Mouse (Mus musculus): ENCODE measurements around the gene Gm10961. TPM values are rescaled to one million over a fixed set of nuclear protein-coding genes. Genes with fewer than 3 reads are reported as not detected.
"Not testable (repeated sequence)": the region's sequence is repeated elsewhere in the genome, so short reads cannot be mapped to it uniquely, and the experiment has no call there.

The Gm10961 gene
- polyA plus RNA-seq, 1 experiment from 2014 or later, result not detected

DNA sequence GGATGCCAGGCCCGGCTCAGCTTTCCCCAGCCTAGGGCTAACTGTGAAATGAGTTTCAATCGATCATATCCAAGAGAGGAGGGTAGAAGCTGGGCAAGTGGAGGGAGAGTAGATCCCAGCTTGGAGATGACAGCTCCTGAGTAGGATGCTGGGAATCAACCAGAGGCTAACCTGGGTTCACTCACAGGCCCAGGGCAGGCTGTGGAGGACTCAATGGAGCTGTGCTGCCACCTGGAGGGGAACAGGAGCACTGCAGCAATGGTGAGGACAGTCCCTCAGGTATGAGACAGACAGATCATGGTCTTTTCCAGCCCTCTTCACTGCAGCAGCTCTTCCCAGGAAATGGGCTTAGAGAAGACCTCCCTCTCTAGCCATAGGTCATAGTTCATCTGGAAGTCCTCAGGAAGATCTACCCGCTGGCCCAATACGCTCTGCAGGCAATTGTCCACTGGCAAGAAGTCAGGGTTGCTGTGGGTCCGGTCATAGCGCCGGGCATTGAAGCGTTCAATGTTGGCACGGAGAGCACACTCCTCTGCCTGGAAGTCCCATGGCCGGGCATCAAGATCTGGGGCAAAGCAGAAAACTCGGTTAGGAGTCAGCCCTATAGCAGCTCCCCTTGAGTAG, 18.1 kb upstream of the Gm10961 start:
- DNase-seq (ENCODE audit: low spot score), result peak; percentile 60

GRCm38 (mm10) chr3:107617800-107618199, 13.3 kb upstream of the Gm10961 start:
- DNase-seq (ENCODE audit: low spot score), result no peak

GRCm38 (mm10) chr3:107619911-107620310, 11.2 kb upstream of the Gm10961 start:
- no peak for DNase-seq (ENCODE audit: low spot score)

DNA sequence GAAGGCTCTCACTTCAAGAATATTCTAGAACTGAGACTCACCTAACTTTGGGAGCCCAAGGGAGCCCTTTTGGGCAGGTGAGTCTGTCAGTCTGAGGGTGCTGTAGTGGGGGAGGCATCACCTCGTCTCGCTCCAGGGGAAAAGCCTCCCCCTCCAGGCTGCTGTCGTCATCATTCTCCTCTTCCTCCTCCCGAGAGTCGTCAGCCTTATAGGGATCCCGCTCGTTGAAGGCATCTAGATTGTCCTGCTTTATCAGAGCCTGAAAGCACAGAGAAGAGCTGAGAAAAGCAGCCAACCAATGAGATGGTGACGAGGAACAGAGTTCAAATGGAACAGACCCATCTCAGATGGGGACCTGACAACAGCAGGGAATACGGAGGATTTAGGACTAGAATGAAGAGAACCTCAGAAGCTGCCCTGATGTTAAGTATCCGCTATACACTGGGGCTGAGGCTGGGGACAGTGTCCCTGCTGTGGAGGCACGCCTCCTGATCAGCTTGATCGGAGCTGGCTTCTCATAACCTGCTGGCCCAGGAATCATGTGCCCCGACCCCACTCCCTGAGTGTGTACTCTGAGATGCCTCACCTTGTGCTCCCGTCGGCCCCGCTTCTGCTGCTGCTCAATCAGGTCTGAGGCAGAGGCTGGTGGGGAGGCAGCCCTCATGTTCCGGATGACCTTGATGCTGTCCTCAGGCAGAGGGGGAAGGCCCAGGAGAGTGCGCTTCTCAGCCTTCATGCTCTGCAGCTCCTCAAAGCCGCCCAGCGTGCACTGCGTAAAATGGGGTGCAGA, 9.6 kb upstream of the Gm10961 start:
- no peak for DNase-seq (ENCODE audit: low spot score)

DNA sequence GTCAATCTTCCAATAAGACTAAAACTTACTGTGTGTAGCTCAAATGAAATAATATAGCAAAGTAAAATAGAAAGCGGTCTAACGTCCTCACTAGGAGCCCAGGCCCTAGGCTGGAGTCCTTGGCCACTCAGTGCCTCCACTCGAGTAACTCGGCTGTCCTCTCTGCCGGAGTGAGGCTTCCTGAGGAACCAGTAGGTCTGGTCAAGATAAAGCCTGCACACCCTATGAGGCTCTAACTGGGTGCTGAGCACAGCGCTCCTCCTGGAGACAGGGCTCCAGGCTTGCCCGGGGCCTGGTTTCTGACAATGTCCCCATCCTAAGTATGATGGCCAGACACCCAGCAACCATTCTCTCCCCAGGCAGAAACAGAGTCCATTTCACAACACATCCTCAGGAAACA, 8.6 kb upstream of the Gm10961 start:
- no peak for DNase-seq (ENCODE audit: low spot score)

GRCm38 (mm10) chr3:107624424-107624823, 6.7 kb upstream of the Gm10961 start:
- DNase-seq (ENCODE audit: low spot score), result no peak

DNA sequence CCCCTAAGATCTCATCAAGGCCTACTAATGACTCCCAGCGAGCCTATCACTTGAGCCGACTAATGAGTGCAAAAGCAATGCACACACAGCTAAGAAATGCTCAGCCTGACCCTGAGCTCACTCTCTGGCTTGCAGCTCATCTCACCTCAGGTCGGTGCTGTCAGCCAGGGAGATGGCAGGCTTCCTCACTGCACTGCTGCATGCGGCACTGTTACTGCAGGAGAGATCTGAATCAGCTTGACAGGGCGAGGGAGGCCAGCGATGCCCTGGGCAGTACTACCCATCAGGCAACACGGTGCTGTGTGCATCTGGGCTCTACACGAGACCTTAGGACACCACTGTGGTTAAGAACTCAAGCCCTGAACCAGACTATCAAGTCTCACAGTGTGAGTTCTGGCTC, 5.6 kb upstream of the Gm10961 start:
- DNase-seq (ENCODE audit: low spot score), result no peak

- DNase-seq (ENCODE audit: low spot score), result no peak
Measured at GRCm38 (mm10) chr3:107626751-107627150, 4.4 kb upstream of the Gm10961 start.

- no peak for DNase-seq (ENCODE audit: low spot score)
Measured at GRCm38 (mm10) chr3:107627641-107628040, 3.5 kb upstream of the Gm10961 start.

GRCm38 (mm10) chr3:107628551-107628950, 2.6 kb upstream of the Gm10961 start:
- DNase-seq (ENCODE audit: low spot score), result no peak

GRCm38 (mm10) chr3:107629411-107629810, 1.7 kb upstream of the Gm10961 start:
- DNase-seq (ENCODE audit: low spot score), result no peak

DNA sequence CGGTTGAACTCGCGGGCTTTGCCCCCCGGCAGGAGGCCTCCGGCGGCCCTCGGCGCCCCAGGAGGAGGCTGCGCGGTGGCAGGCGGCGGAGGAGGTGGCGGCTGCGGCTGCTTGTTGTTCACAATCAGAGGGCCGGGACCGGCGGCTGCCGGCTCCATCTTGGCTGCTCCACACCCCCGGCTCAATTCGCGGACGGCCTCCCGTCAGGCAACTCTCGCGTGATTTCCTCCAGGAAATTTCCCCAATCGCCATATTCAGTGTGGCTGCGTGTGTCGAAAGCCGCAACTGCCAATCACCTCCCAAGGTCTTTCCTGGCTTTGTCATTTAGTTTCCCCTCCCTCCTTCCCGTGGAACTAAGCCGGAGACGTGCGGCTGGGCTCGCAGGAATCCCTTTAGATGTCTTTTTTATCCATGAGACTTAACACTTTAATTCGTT, 419 bp downstream of the Gm10961 start, which contains the start of gene Strip1:
Gene Strip1, minus strand, starts transcription at position 172 of the 436 bp plus-strand sequence.
- DNase-seq (ENCODE audit: low spot score), result peak; percentile 92

DNA sequence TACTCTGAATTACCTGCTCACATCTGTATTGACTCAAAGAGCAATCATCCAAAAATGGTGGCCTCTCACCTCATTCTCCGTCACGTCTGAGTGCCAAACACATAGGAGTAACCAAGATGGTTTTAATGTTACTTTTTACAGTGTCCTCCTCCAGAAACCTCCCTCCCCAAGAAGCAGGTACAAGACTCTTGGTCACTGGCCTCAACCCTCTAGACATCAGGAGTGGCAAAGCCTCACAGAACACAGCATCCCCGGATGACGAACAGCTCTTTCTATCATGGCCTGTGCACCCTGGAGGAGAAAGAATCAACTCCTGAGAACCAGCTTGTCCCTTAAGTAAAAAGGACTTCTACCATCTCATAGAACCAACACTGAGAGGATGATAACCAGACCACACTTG, 1.7 kb downstream of the Gm10961 start:
- no peak for DNase-seq (ENCODE audit: low spot score)

GRCm38 (mm10) chr3:107633906-107634305, 2.8 kb downstream of the Gm10961 start:
- DNase-seq (ENCODE audit: low spot score), result no peak

DNA sequence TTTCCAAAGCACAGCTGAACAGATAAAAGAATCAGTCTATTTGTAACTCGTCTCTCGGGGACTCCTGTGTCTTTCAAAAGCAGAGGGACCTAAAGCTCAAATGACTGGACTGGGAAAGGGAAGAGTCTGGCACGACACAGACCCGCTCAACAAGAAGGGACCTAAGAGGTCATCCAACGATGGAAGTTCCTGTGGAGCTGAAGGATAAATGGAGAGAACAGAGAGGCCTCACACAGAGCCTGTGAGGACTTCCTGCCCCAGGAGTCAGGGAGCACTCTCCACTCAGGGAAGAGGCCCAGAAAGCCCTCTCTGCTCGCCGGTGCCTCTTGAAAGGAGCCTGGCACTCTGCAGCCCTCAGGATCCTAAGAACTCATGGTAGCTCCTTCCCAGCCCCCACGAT, 4.7 kb downstream of the Gm10961 start:
- DNase-seq (ENCODE audit: low spot score), result no peak

DNA sequence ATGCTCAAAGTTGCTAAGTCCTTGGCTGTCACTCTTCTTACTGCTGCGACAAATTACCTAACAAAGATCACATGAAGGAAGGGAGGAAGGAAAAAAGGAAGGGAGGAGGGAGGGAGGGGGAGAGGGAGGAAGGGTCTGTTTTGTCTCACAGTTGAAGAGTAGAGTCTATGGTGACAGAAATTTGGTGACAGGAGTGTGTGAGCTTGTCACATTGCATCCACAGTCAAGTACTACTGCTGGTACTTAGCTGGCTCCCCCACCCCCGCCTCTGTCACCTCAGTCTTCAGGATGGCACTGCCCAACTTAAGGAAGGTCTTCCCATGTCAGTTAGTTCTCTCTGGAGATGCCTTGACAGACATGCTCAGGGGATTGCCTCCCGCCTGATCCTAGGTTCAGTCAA, 5.1 kb downstream of the Gm10961 start:
- no peak for DNase-seq (ENCODE audit: low spot score)

DNA sequence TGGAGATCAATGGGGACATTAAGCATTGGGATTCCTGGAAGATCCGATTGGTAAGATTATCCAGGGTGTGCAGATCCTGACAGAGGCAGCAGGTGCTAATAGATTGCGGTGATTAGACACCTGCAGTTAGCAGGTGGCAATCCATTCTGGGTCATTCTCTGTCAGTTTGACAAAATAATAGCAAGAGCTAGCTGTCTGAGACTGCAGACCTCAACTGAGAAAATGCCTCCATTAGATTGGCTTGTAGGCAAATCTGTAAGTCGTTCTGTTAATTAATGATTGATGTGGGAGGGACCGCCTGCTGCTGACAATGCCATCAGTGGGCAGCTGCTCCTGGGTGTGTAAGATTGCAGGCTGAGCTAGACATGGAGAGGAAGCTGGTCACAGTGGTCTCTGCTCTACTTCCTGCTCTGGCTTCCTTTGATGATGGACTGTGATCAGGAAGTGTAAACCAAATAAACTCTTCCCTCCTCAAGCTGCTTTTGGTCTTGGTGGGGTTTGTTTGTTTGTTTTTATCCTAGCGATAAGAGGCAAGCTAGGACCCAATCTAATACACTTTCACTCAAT, 6.6 kb downstream of the Gm10961 start:
- no peak for DNase-seq (ENCODE audit: low spot score)

- no peak for DNase-seq (ENCODE audit: low spot score)
Measured at GRCm38 (mm10) chr3:107646947-107647346, 15.8 kb downstream of the Gm10961 start.

- not testable (repeated sequence) for DNase-seq (ENCODE audit: low spot score)
Measured at GRCm38 (mm10) chr3:107650276-107650675, 19.2 kb downstream of the Gm10961 start.

DNA sequence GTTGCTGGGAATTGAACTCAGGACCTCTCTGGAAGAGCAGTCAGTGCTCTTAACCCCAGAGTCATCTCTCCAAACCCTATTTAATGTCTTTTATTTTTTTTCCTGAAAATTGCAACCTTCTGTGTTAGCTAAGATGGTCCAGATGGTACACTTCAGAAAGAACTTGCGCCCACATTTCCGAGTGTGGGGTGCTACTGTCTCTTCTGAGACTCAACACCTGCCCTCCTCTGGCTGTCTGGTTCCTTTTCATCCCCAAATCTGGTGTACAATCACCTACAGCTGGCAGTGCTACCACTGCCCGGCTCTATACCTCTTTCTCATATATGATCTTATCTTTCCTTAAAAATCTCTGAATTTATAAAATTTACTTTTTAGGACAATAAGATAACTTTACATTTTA, 21.8 kb downstream of the Gm10961 start:
- no peak for DNase-seq (ENCODE audit: low spot score)

DNA sequence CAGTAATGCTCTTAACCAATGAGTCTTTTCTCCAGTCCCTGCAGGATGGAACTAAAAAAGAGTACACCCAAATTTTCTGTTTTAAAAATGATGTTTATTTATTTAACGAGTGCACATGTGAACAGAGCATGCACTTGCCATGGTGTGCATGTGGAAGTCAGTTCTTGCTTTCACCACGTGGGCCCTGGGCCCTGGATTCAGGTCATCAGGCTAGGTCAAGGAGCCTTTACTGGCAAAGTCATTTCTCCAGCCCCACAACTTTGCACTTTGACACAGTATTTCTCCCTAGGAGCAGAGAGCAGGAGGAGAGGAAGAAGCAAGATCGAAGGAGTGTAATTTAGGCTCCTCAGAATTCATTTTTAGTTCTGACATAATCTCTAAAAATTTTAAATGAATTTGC, 23.7 kb downstream of the Gm10961 start:
- DNase-seq (ENCODE audit: low spot score), result no peak

GRCm38 (mm10) chr3:107655491-107655890, 24.4 kb downstream of the Gm10961 start:
- no peak for DNase-seq (ENCODE audit: low spot score)

GRCm38 (mm10) chr3:107656151-107656550, 25.0 kb downstream of the Gm10961 start:
- DNase-seq (ENCODE audit: low spot score), result no peak

Measured in thymus, postnatal 0 days (tissue).